Mouse (Mus musculus): ENCODE measurements around the gene Ccdc103. TPM values are rescaled to one million over a fixed set of nuclear protein-coding genes. Genes with fewer than 3 reads are reported as not detected.
A peak's percentile ranks its signal among the peaks of the same experiment; 100 is the strongest.

The Ccdc103 gene
- polyA plus RNA-seq, 1 experiment: 0.26 TPM

DNA sequence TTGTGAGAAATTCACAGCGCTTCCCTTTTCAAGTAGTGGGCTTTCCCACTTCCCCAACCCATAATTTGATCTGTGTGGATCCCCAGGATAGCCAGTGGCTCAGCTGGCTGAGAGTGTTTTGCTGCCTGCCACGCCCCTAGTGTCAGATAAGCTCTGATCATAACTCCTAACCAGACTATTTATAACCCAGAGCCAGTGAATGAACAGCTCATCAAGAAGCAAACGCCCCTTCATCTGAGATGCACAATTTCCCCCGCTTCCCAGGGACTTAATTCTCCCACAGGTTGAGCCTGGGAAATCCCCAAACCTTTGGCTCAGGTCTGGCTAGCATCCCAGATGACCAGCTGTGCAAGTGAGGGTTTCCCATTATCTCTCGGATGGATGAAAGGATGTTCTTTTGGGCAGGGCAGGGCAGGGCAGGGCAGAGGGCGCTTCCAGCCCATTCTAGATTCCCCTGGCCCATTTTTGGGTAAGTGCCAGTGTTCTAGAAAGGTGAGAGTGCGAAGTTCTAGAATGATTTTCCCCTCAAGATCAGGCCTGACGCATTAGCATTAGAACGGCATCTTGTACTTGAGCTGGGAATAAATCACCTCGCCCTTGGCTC lies 3.7 kb downstream of the Ccdc103 start, which contains the start of gene Fam187a:
Gene Fam187a, plus strand, starts transcription at position 554 of the 604 bp plus-strand sequence.
- H3K27me3 ChIP-seq (ENCODE audit: control insufficient read depth): peaks cover 42% of the 10 kb centered on the region
- TF ChIP-seq GATA1 (IDR thresholded peaks at IDR 0.05; ENCODE audit: low read length): no peak
- no peak for TF ChIP-seq TAL1 (IDR thresholded peaks at IDR 0.05; ENCODE audit: low read length)
- peaks cover 58% of the 10 kb centered on the region for H3K4me1 ChIP-seq (ENCODE audit: control insufficient read depth)
- H3K36me3 ChIP-seq (ENCODE audit: control insufficient read depth): peaks cover 32% of the 10 kb centered on the region
- no peaks in the 10 kb centered on the region for H3K9me3 ChIP-seq (ENCODE audit: control insufficient read depth, low read length)
- H3K4me3 ChIP-seq (replicated peaks): no peak within 1 kb of the TSS

DNA sequence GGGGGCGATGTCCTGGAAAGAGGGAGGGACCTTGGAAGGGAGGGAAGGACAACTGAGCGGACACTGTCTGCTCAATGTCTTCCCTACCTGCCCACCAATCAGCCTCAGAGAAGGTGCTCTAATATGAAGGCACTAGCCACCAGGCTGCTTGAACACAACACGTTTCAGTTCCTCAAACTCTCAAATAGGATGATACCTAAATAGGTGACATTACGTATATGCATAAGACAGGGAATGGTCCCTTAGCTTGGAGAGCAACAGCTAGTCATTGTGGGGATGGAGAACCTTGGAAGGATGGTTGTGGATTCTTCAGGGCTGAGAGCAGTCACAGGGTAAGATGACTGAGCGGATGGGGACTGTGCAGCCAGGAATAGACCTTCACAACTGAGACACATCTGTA lies 6.4 kb downstream of the Ccdc103 start:
- Histone ChIP-seq H3K27me3 (ENCODE audit: control insufficient read depth) (peaks cover 40% of the 10 kb centered on the region), H3K36me3 (ENCODE audit: control insufficient read depth) (peaks cover 52% of the 10 kb centered on the region), H3K9me3 (ENCODE audit: control insufficient read depth, low read length) (no peaks in the 10 kb centered on the region), H3K4me1 (ENCODE audit: control insufficient read depth) (peaks cover 59% of the 10 kb centered on the region), H3K4me3 (replicated peaks) (no peak overlapping the region)
- TF ChIP-seq TAL1 (IDR thresholded peaks at IDR 0.05; ENCODE audit: low read length): no peak
- TF ChIP-seq GATA1 (IDR thresholded peaks at IDR 0.05; ENCODE audit: low read length): no peak

DNA sequence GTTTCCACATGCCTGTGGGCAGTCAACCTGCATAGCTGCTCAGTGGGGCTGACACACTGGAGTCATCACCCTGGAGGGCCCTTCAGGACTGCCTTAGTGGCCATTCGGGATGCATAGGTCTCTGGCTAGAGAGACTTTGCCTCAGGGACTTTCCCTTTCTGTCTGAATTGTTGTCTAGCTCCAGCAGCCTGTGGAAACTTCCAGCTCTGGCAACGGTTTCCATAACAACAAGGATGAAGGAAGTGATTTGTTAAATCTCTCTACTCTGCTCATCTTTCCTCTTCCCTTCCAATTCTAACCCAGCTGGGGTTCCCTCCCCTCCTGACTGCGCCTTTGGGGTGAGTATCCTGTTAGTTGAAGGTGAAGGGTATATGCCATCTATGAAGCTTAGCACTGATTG lies 7.1 kb downstream of the Ccdc103 start:
- Histone ChIP-seq H3K9me3 (ENCODE audit: control insufficient read depth, low read length) (no peaks in the 10 kb centered on the region), H3K36me3 (ENCODE audit: control insufficient read depth) (peaks cover 59% of the 10 kb centered on the region), H3K4me1 (ENCODE audit: control insufficient read depth) (peaks cover 61% of the 10 kb centered on the region), H3K4me3 (replicated peaks) (no peak overlapping the region), H3K27me3 (ENCODE audit: control insufficient read depth) (peaks cover 36% of the 10 kb centered on the region)
- TF ChIP-seq TAL1 (IDR thresholded peaks at IDR 0.05; ENCODE audit: low read length): no peak
- no peak for TF ChIP-seq GATA1 (IDR thresholded peaks at IDR 0.05; ENCODE audit: low read length)

DNA sequence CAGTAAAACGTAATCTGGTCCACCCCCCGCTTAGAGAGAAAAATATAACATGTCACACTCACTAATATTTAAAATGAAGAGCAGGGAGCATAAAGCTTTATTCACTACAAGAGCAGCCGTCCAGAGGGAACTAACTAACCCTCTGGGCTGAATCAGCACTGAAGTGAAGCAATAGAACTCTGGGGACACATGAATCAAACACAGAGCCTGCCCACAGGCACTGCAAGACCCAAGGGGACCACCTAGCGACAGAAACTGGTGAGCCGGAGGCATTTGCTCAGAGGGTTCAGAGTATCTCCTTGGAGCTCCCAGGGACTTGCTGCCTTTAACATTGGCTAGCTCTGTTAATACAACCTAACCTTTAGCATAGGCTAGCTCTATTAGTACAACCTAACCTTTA lies 9.1 kb downstream of the Ccdc103 start:
- Histone ChIP-seq H3K36me3 (ENCODE audit: control insufficient read depth) (peaks cover 79% of the 10 kb centered on the region), H3K4me3 (replicated peaks) (no peak overlapping the region), H3K9me3 (ENCODE audit: control insufficient read depth, low read length) (no peaks in the 10 kb centered on the region), H3K27me3 (ENCODE audit: control insufficient read depth) (peaks cover 34% of the 10 kb centered on the region), H3K4me1 (ENCODE audit: control insufficient read depth) (peaks cover 65% of the 10 kb centered on the region)
- no peak for TF ChIP-seq TAL1 (IDR thresholded peaks at IDR 0.05; ENCODE audit: low read length)
- TF ChIP-seq GATA1 (IDR thresholded peaks at IDR 0.05; ENCODE audit: low read length): no peak

DNA sequence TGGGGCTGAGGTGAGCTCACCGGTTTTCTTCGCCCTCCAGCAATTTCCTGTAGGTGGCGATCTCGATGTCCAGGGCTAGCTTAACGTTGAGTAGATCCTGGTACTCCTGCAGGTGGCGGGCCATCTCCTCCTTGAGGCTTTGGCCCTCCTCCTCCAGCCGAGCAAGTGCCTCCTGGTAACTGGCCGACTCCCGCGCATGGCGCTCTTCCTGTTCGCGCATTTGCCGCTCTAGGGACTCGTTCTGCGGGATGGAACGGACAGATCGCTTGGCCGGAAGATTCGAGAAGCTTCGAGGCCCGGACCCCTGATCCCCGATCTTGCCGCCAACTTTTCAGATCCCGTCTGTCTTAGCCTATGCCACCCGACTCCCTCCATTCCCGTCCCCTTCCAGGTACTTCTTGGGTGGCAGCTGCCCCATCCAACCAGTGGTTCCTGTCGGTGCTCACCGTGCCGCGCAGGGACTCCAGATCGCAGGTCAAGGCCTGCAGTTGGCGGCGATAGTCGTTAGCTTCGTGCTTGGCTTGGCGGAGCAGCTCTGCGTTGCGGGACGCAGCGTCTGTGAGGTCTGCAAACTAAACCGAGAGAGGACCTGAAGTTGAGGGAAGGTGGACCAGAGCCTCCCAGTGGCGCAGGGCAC lies 12.1 kb downstream of the Ccdc103 start:
- Histone ChIP-seq H3K4me1 (ENCODE audit: control insufficient read depth) (peaks cover 86% of the 10 kb centered on the region), H3K9me3 (ENCODE audit: control insufficient read depth, low read length) (no peaks in the 10 kb centered on the region), H3K4me3 (replicated peaks) (peak overlapping the region; percentile 72), H3K27me3 (ENCODE audit: control insufficient read depth) (peaks cover 24% of the 10 kb centered on the region), H3K36me3 (ENCODE audit: control insufficient read depth) (peaks cover 74% of the 10 kb centered on the region)
- TF ChIP-seq TAL1 (IDR thresholded peaks at IDR 0.05; ENCODE audit: low read length): no peak
- no peak for TF ChIP-seq GATA1 (IDR thresholded peaks at IDR 0.05; ENCODE audit: low read length)

DNA sequence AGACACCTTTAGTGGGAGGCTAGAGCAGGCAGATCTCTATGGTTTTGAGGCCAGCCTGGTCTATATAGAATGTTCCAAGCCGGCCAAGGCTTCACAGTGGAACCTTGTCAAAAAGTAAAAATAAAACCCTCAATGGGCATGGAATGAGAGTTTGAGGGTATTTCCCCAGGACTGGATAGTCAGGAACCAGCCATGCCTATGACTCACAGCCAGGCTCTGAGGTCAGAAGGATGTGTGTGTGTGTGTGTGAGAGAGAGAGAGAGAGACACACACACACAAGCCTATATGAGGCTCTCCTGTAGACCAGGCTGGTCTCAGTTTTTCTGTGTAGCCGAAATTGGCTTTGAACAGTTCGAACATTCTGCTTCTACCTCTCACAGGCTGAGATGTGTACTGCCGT lies 13.7 kb downstream of the Ccdc103 start:
- Histone ChIP-seq H3K4me3 (replicated peaks) (peak overlapping the region; percentile 72), H3K27me3 (ENCODE audit: control insufficient read depth) (peaks cover 20% of the 10 kb centered on the region), H3K4me1 (ENCODE audit: control insufficient read depth) (peaks cover 90% of the 10 kb centered on the region), H3K9me3 (ENCODE audit: control insufficient read depth, low read length) (no peaks in the 10 kb centered on the region), H3K36me3 (ENCODE audit: control insufficient read depth) (peaks cover 60% of the 10 kb centered on the region)
- TF ChIP-seq GATA1 (IDR thresholded peaks at IDR 0.05; ENCODE audit: low read length) (no peak), TAL1 (IDR thresholded peaks at IDR 0.05; ENCODE audit: low read length) (no peak)

DNA sequence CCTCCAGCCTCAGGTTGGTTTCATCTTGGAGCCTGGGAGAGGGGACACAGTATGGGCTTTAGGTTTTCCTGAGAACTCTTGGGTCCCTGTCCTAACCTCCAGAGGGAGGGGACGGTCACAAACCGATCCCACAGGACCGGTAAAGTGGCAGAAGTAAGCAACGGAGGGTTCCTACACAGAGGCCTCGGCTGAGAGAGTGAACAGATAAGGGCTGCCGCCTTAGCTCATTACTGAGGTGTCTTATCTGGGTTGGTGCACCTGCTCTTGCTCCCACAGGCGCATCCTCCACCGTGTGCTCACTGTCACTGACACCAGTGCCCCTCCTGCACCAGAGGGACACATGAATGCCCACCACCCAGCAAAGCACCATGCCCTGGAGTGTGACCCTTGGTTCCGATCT lies 14.8 kb downstream of the Ccdc103 start:
- peaks cover 51% of the 10 kb centered on the region for H3K36me3 ChIP-seq (ENCODE audit: control insufficient read depth)
- TF ChIP-seq TAL1 (IDR thresholded peaks at IDR 0.05; ENCODE audit: low read length): peak; percentile 97
- peak; percentile 99 for TF ChIP-seq GATA1 (IDR thresholded peaks at IDR 0.05; ENCODE audit: low read length)
- peaks cover 87% of the 10 kb centered on the region for H3K4me1 ChIP-seq (ENCODE audit: control insufficient read depth)
- peaks cover 20% of the 10 kb centered on the region for H3K27me3 ChIP-seq (ENCODE audit: control insufficient read depth)
- H3K4me3 ChIP-seq (replicated peaks): peak overlapping the region; percentile 72
- no peaks in the 10 kb centered on the region for H3K9me3 ChIP-seq (ENCODE audit: control insufficient read depth, low read length)

DNA sequence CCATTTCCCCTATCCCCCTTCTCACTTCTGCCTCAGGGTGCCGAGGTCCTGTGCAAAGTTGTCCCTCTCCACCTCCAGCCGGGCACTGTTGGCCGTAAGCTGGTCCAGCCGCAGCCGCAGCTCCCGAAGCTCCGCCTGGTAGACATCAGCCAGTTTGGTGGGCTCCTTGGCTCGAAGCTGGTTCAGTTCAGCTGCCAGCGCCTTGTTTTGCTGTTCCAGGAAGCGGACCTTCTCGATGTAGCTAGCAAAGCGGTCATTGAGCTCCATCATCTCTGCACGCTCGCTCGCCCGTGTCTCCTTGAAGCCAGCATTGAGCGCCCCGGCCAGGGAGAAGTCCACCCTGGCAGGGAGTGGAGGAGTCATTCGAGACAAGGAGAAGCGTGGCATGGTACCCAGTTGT lies 15.6 kb downstream of the Ccdc103 start:
- H3K36me3 ChIP-seq (ENCODE audit: control insufficient read depth): peaks cover 46% of the 10 kb centered on the region
- H3K4me3 ChIP-seq (replicated peaks): peak overlapping the region; percentile 72
- no peak for TF ChIP-seq GATA1 (IDR thresholded peaks at IDR 0.05; ENCODE audit: low read length)
- TF ChIP-seq TAL1 (IDR thresholded peaks at IDR 0.05; ENCODE audit: low read length): no peak
- peaks cover 20% of the 10 kb centered on the region for H3K27me3 ChIP-seq (ENCODE audit: control insufficient read depth)
- H3K4me1 ChIP-seq (ENCODE audit: control insufficient read depth): peaks cover 88% of the 10 kb centered on the region
- no peaks in the 10 kb centered on the region for H3K9me3 ChIP-seq (ENCODE audit: control insufficient read depth, low read length)

DNA sequence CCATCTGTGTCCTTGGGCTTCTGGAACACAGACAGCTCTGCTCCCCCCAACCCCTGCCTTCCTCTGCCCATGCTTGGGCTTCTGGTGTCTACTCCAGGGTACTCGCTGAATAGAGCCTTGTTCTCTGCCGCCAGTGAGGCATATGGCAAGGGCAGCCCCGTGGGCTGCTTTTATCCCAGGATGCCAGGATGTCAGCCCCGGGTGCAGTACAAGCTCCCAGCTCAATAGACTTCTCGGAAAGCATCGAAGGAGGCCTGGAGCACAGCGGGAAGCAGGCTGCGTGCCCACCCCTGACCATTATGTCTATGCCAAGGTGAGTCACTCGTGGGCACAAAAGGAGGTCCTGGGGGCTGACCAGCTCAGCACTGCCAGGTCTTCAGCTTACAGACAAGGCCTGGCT lies 17.4 kb downstream of the Ccdc103 start:
- Histone ChIP-seq H3K27me3 (ENCODE audit: control insufficient read depth) (peaks cover 18% of the 10 kb centered on the region), H3K9me3 (ENCODE audit: control insufficient read depth, low read length) (no peaks in the 10 kb centered on the region), H3K36me3 (ENCODE audit: control insufficient read depth) (peaks cover 30% of the 10 kb centered on the region), H3K4me1 (ENCODE audit: control insufficient read depth) (peaks cover 75% of the 10 kb centered on the region), H3K4me3 (replicated peaks) (no peak overlapping the region)
- no peak for TF ChIP-seq TAL1 (IDR thresholded peaks at IDR 0.05; ENCODE audit: low read length)
- no peak for TF ChIP-seq GATA1 (IDR thresholded peaks at IDR 0.05; ENCODE audit: low read length)
